Mouse (Mus musculus) heart, postnatal 10 days (tissue): ENCODE measurements around the gene Fam19a5. TPM values are rescaled to one million over a fixed set of nuclear protein-coding genes. Genes with fewer than 3 reads are reported as not detected.

Source experiments
- DNase-seq, 2 experiments: peaks; one replicate each; pipeline ENCODE4 v3.0.0; 2021
- intact Hi-C: fragments of 180-260 bp; cut with DNase I; formaldehyde crosslinking; loops from one replicate; pipeline ENCODE4 v1.15.1; 2025
- total RNA-seq, 2 experiments: library from RNA; stranded (reverse); gene quantifications; 2 replicates each; pipeline ENCODE4 v1.2.3; 2021

Gene Fam19a5
- total RNA-seq, 2 experiments from 2014 or later: 1.5 to 1.8 TPM

GRCm38 (mm10) chr15:87659729-87660128 lies 115.6 kb downstream of the Fam19a5 start:
- intact Hi-C loops: no loop called here
- peak in 1 of 2 experiments; percentile 2 for DNase-seq

GRCm38 (mm10) chr15:87661954-87662353 lies 117.9 kb downstream of the Fam19a5 start:
- intact Hi-C loops: no loop called here

DNA sequence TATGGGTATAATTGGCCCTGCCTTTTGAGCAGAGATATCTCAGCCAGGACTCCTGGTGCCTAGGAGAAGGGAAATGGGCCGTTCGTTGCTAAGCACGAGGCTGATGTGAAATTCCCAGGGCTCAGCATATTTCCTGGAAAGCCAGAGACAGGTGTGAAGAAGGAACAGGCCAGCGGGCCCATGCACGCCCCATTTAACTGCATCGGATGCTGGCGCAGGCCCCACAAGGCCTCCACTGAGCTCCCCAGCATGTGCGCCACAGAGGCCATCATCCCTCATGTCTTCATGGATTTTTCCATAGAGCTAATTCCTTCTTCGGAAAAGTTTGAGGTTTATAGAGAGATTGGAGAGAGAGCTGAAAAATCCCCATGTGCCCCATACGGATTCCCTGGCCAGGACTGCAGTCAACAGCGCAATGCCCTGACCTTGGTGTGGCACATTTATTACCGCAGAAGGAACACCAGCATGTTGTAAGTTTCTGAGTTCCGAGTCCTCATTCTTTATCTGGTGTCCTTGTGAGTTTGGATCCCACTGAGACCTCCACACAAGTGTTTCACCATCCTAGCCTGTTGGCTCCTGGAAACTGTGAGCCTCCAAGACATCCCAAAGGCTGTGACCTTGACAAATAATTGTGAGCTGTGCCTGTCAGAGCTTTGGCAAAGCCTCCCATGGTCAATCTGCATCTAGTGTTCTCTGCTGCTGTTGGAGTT lies 122.1 kb downstream of the Fam19a5 start:
- intact Hi-C loops: no loop called here
- no peak for DNase-seq

More at GRCm38 (mm10) chr15:87661954-87662353, 117.9 kb downstream of the Fam19a5 start:
- no peak for DNase-seq

DNA sequence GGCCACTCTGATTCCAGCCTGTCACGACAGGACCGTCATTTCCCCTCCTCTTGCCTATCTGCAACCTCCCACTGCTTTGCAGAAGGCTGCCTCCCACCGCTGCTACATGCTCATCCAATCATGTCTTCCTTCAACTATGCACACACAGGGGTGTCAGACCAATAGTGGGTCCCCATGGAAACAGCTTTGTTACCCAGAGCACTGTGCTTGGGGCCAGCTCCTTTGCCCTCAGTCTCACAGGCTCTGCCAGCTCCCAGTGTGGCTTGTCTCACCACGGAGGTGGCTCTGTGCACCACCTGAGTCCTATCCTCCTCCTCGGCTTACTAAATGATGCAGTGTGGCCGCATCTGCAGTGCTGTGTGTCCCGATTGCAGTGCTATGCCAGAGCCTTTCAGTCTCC lies 123.3 kb downstream of the Fam19a5 start:
- no peak for DNase-seq
- intact Hi-C loops: no loop called here

DNA sequence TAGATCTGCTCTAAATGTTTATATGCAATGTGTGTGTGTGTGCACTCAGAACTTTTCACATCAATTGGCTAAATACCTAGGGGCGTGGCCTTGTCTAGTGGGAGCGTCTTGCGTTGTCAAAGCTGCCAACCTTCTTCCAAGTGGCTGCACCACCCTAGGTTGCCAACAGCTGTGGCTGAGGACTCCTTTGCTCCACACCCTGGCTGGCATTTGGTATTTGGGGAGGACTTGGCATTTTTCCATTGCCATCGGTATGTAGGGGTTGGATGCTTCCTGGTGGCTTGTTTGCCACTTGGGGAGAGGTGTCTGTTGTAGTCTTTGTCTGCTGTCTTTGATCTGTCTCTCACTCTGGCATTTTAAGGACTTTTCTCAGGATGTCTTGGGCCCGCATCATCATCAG lies 124.0 kb downstream of the Fam19a5 start:
- DNase-seq: no peak
- intact Hi-C loops: no loop called here

GRCm38 (mm10) chr15:87671929-87672328 lies 127.8 kb downstream of the Fam19a5 start:
- intact Hi-C loops: no loop called here
- no peak for DNase-seq

- no peak for DNase-seq
- intact Hi-C loops: no loop called here
Measured at GRCm38 (mm10) chr15:87678711-87679110, 134.6 kb downstream of the Fam19a5 start.

- DNase-seq: no peak
Measured at GRCm38 (mm10) chr15:87682410-87682809, 138.3 kb downstream of the Fam19a5 start.

GRCm38 (mm10) chr15:87686415-87687040 lies 142.4 kb downstream of the Fam19a5 start:
- peak; percentile 1 to 2 for DNase-seq
- intact Hi-C loops: no loop called here

More at GRCm38 (mm10) chr15:87682410-87682809, 138.3 kb downstream of the Fam19a5 start:
- intact Hi-C loops: no loop called here

DNA sequence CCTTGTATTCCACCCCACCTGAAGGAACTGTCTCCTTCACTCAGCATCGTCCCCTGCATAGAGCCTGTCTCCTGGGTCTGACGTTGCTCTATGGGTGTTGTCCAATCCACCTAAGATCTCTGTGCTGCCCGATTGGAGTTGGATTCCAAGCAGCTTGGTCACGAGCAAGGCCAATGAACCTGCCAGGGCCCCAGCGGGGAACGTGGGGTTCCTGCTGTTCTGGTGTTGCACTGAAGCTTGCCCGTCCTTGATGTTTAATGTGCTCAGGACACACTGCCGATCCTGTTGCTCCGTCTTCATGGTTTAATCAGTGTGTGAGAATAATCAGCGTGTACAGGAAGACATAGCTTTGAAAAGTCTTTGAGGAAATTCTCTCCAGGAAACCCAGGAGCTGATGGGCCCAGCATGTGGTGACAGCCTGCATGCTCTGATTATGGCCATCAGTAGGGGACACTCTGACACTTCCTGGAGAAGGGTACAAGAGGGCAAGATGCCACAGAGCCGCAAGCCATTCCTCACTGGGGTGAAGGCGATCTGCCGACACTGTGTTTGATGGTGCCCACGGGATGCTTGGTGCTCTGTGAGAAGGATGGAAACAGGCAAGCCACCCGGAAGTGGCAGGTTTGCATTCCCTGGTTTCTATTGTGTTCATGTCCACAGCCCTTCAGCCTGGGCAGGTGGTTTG lies 147.3 kb downstream of the Fam19a5 start:
- intact Hi-C loops: no loop called here
- DNase-seq: no peak

GRCm38 (mm10) chr15:87691958-87692357 lies 147.9 kb downstream of the Fam19a5 start:
- intact Hi-C loops: no loop called here
- no peak for DNase-seq

- intact Hi-C loops: no loop called here
- DNase-seq: no peak
Measured at GRCm38 (mm10) chr15:87692394-87692793, 148.3 kb downstream of the Fam19a5 start.

DNA sequence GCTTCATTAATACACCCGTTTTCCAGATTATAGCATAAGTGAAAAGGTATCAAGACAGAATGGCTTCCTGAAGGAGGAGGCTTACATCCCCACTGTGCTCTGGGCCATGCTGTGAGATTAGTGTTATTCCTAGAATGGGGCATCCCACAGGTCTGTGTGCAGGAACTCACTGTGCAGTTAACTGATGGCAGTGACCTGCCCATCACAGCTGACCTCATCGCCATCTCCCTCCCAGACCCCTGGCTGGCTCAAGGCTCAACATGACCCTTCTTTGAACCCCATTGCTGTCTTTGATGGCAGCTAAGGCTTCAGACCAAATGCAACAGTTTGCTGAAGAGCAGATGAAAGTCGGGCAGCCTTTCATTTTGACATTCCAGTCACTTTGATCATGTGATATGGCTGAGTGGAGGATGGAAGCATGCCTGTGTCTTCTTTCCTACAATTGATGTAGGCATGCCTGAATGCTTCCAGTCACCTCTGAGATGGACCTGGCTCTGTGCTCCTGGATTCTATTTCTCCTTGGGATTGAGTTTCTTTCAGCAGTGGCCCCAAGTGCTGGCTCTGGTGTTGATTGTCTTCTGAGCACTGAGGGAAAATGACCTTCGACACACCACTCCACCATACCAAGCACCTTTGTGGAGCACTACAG lies 148.9 kb downstream of the Fam19a5 start:
- DNase-seq: no peak
- intact Hi-C loops: no loop called here

DNA sequence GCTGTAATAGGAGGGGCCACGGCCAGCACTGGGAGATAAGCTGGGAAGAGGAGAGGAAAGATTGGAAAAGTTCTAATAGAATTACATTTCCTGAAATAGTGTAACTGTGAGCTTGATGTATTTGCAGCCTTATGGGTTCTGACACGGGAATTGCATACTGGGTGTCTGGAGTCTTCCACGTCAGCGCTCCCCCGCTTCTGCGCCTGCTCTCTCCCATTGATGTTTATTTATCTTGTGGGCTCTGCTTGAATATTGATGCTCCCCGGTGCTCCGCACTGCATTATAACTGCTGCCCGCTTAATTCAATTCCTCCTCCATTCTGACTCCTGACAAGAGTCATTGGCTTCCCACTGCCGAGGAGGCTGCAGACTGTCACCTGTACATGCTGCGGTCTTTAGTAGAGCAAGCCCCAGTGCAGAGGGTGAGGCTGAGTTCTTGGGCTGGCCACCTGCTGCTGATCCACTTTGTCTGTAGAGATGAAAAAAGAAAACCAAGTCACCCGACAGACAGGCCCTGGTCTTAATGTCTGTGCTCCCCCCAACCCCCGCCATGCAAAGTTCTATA lies 153.4 kb downstream of the Fam19a5 start:
- intact Hi-C loops: no loop called here

GRCm38 (mm10) chr15:87698562-87699320 lies 154.6 kb downstream of the Fam19a5 start:
- intact Hi-C loops: no loop called here
- peak in 1 of 2 experiments; percentile 6 for DNase-seq

More for the DNA sequence above, 153.4 kb downstream of the Fam19a5 start:
- DNase-seq: no peak

DNA sequence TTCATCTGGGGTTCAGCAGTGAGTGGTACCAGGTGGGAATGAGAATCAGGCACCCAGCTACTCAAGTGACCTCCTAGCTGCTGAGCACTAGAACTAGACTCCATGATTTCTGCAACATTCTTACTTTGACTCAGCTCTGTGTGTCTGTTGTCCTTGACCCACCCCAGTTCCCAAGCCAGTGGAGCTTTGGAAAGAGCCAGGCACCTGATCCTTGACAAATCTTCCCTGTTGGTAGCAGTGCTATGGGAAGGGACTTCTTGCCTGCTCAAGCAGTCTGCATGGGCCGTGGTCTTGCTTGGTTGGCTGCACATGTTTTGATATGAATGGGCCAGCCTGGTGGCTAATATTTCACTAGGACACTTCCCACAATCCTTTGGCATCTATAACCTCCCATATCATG lies 158.7 kb downstream of the Fam19a5 start:
- intact Hi-C loops: no loop called here
- no peak for DNase-seq

GRCm38 (mm10) chr15:87703334-87703733 lies 159.2 kb downstream of the Fam19a5 start:
- DNase-seq: no peak
- intact Hi-C loops: no loop called here

- no peak for DNase-seq
- intact Hi-C loops: no loop called here
Measured at GRCm38 (mm10) chr15:87711790-87712189, 167.7 kb downstream of the Fam19a5 start.

GRCm38 (mm10) chr15:87712221-87712620 lies 168.1 kb downstream of the Fam19a5 start:
- DNase-seq: no peak
- intact Hi-C loops: no loop called here

GRCm38 (mm10) chr15:87715037-87715676 lies 171.1 kb downstream of the Fam19a5 start:
- intact Hi-C loops: no loop called here
- peak in 1 of 2 experiments; percentile 3 for DNase-seq
